Mouse (Mus musculus) right cerebral cortex, postnatal 14 days (tissue): ENCODE measurements around the gene Ttll3.
A peak's percentile ranks its signal among the peaks of the same experiment; 100 is the strongest.

Source experiments
- DNase-seq: peaks from one replicate; pipeline ENCODE4 v3.0.0; 2022

Ttll3 gene

DNA sequence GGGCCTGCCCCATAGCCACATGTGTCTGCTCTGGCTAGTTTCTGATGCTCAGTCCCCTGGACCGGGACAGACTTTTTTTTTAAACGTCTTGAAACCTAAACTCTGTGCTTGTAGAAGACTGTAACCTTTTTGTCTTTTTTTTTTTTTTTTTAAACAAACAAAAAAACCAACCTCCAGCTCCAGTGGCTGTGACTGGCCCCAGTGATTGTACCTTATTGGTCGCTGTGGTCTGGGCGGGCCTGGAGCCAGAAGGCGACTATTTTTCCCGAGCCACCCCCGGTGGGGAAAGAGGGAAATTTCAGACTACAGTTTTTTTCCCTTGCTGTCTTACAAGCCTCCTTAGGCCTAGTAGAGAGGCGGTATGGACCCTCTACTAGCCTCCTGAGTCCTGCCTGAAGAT, at the start of gene Ttll3:
TSS of gene Ttll3 (plus strand) at position 301 of the 400 bp plus-strand sequence.
- DNase-seq = no peak

- no peak for DNase-seq
These were observed 47.5 kb upstream of the Ttll3 start for GRCm38 (mm10) chr6:113341574-113341973.

- DNase-seq = peak; percentile 19
These were observed 46.8 kb upstream of the Ttll3 start for GRCm38 (mm10) chr6:113342297-113342696.

- peak; percentile 79 for DNase-seq
These were observed 45.6 kb upstream of the Ttll3 start, which contains the start of gene Camk1 for GRCm38 (mm10) chr6:113343177-113344092. Gene Camk1, minus strand, starts transcription at chr6:113343984.

DNA sequence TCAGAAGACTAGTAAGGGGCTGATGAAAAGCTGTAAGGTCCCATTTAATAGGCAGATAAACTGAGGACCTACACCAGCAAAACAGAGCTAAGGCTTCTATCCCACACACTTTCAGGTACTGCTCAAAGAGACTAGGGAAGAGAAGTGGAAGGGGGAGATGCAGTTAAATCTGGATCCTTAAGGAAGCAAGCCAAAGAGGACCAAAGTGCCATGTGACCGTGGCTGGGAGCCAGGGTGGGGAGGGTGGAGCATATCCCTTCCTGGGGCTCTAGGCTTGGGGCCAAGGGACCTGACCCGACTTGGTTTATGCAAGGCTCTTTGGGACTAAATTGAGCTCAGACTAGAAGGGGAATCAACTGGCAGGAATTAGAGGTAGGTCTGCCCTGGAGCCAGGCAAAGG, 44.7 kb upstream of the Ttll3 start:
- peak; percentile 56 for DNase-seq

- no peak for DNase-seq
These were observed 42.2 kb upstream of the Ttll3 start for GRCm38 (mm10) chr6:113346897-113347296.

DNA sequence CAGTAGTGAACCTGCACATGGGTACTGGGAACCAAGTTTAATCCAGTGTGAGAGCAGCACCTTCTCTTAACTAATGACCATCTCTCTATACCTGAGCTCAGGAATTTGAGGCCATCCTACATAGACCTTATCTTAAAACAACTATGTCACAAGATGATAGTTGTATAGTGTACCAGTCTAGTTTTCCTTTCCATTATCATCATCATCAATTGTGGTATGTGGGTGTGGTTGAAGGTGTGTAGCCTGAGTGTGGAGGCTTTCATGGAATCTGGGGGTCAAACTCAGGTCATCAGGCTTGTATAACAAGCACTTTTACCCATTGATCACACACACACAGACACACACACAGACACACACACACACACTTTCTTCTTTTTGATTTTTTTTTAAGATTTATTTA, 38.5 kb upstream of the Ttll3 start:
- DNase-seq = no peak

DNA sequence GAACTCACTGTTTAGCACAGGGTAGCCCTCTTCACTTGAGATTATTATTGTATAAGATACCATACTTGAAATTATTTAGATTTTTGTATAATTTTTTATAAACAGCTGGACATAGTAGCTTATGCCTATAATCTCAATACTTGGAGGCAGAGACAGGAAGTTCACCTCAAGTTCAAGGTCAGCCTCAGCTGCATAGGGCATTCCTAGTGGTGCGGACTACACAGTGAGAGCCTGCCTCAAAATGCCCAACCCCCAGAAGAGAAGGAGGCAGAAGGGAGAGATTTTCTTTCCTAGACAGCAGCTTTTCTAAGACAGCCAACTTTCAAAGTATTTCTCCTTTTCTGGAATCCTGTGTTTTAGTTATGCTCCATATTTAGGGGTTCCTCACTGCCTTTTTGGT, 37.9 kb upstream of the Ttll3 start:
- no peak for DNase-seq

DNA sequence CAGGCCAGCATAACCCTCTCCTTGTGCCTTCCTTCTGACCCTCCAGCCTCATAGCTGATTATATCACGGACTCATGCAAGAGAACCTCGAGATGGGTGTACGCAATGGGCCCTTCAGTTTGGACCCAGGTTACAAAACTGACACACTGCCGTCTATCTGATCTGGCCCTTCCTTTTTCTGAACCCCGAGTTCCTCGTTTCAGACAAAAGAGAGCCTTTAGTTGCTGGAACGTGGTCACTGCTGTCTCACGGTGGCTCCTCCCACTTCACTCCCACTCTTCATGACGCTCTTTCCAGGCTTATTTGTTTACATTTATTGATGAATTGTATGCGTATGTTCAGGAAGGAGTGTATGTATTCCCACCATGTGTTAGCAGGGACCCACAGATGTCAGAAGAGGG, 37.4 kb upstream of the Ttll3 start:
- DNase-seq = no peak

GRCm38 (mm10) chr6:113352820-113353219, 36.2 kb upstream of the Ttll3 start:
- no peak for DNase-seq

- no peak for DNase-seq
These were observed 35.4 kb upstream of the Ttll3 start for GRCm38 (mm10) chr6:113353696-113354095.

DNA sequence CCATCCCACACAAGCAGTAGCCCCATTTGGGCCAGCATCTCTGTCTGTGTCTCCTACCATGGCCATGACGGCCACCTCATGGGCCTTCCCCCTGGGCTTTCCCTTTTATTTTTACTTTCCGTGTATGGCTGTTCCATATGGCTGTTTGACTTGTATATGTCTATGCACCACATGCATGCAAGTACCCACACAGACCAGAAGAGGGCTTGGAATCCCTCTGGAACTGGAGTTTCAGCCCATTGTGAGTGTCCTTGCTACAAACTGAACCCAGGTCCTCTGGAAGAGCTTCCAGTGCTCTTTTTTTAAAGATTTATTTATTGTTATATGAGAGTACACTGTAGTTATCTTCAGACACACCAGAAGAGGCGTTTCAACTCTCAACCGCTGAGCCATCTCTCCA, 27.6 kb upstream of the Ttll3 start:
- DNase-seq = no peak

GRCm38 (mm10) chr6:113362241-113362640, 26.8 kb upstream of the Ttll3 start:
- DNase-seq = no peak

DNA sequence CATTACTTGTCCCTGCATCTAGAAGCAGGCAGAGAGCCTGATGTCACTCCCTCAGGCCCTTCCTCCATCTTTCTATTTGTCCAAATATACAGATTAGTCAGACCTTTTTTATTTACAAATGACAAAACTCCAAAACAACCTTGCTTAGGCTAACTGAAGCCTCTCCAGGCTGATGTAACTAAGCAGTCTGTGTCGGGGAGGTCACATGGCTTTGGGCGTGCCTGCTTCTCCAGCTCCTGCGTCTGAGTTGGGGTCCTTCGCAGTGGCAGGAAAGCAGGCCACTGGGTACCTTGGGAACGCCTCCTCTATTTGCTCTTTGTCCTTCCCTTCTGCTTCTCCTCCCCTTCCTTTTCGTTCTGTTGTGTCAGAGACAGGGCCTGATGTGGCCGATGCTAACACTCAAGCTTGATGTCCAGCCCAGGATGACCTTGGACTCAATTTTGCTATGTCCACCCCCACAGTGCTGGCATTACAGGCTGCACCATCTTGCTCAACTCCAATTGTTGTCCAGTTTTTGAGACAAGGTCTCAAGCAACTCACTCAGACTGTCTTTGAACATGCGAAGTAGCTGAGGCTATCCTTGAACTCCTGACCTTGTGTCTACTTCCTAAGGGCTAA, 24.4 kb upstream of the Ttll3 start:
- no peak for DNase-seq

DNA sequence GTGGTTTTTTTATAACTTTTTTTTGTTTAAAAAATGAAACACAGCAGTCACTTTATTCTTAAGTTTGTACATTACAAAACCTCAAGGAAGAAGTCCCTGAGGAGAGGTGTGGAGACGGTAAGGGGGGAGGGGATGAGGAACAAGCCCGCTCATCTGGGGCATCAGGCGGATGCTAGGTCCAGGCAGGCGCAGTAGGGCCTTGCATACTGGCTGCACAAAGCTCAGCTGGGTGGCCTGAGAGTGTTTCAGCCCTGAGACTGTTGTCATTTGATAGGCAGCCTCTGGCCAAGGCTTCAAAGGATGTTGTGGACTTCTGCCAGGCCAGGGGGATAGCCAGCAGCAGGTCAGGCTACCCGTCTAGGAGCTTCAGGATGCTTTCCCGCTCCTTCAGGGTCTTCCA, 22.4 kb upstream of the Ttll3 start:
- DNase-seq = no peak

GRCm38 (mm10) chr6:113367574-113367973, 21.5 kb upstream of the Ttll3 start:
- no peak for DNase-seq

- no peak for DNase-seq
These were observed 20.9 kb upstream of the Ttll3 start for GRCm38 (mm10) chr6:113368124-113368523.

DNA sequence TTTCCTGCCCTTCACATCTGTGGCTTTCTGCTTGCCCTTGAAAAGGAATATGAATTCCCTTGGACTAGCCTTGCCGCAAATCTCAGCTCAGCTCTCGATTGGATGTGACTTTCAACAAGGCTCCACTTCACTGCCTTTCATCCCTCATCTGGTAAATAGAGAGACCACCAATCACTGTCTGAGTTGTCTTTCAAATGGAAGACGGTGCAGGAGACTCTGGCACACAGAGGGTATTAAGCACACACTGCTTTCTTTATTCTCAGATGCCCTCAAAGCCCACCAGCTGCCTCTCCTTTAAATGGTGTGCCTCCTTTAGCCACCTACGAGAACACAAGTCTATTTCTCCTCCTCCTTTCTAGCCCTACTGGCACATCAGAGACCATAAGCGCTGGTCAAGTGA, 20.5 kb upstream of the Ttll3 start:
- DNase-seq = no peak

DNA sequence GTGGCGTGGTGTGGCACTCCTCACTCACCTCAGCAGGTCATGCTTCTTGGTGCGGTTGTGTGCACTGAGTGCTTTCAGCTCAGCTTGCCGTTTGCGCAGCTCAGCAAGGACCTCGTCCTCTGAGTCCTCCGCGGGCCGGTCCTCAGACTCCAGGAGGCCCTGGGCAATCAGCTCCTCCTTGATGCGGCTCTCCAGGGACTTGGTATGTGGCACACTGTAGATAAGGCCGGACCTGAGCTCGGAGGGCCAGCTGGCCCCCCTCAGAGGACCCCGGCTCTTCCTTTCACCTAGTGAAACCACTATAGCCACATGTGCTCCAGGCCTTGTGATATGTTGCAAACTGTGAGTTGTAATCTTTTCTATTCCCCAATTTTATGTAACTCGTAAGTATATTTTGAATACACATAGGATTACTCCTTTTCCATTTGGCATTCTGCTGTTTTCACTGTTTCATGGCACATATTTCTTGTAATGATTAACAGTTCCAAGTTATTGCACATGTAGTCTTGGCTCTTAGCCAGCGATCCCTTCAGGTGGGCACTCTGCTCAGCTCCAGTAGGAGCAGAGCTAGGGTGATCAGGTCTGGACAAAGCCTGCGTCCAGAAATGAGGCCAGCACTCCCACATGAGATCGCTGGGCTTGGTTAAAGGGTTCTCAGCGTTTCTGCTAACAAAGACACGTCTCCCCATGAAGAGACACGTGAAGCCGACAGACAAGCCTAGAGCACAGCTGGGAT, 18.7 kb upstream of the Ttll3 start:
- DNase-seq = no peak

GRCm38 (mm10) chr6:113373491-113373890, 15.6 kb upstream of the Ttll3 start:
- DNase-seq = no peak

DNA sequence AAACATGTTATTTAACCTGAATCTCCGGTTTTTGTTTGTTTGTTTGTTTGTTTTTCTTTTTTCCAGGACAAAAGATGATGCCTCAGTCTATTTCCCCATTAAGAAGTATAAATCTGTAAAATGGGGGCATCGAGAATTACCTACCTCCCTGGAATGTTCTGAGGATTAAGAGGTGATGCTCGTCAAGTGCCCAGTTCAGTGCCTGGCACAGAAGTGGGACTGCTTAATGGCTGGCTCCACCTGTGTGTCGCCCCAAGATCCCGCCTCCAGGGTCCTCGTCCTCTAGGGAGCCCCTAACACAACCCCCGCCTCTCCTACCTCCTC, 11.9 kb upstream of the Ttll3 start:
- DNase-seq = no peak

DNA sequence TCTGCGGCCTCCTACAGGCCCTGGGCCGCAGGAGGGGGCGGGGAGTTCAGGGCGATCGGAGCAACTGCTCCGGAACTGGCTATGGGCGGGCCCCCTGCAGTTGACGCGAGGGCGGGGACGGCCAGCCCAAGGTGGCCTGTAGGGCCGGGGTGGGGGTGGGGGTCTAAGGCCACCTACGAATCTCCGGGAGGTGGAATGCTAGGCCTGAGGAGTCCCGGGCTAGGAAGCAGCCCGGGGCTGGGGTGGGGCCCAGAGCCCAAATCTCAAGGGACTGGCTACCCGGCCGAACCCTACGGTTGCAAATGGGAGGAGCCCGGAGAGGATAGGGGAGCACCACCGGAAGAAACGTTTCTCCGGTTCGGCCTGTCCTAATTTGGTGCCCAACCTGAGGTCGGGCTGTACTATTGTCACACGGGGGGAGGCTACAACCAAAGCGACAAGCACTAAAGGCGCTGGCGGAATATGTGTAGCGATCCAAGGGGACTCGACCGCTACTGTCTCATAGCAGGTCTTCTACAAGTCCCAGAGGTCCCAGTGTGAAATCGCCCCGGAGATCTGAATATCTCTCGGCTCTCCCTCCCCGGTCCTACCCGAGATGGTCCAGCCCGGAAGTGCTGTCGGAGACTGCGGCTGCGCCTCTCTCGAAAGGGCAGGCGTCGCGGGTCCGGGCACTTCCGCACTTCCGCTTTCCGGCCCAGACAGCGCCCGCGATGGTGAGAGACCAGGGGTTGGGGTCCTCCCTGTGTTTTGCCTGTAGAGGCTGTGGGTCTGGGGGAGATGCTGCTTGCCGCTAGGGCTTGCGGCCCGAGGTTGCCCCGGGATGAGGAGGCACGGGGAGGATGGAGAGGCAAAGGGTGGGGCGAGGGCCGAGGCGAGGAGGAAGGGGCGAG, 11.3 kb upstream of the Ttll3 start, which contains the start of the genes Tada3 and Arpc4:
TSS of gene Tada3 (minus strand) at position 388 of the 890 bp plus-strand sequence.
TSS of gene Arpc4 (plus strand) at position 620 of the 890 bp plus-strand sequence.
- DNase-seq = peak; percentile 92

DNA sequence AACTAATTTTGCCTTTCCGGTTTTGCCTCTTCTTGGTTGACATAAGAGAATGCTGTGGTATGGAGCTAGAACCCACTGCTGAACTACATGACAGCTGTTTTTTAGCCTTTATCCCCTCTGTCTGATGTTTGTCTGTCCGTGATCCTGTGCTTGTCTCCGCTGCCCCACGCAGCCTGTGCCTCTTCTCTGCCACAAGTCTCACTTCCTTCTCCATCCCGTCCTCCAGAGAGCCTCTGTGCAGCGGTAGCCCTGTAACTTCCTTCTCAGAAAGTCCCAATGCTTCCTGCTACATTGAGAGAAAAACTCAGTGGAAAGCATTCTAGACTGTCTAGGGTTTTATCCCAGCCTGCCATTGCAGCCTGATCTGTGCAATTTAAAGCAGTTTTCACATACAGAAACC, 9.8 kb upstream of the Ttll3 start:
- DNase-seq = no peak
